Mouse (Mus musculus): Measurements from ENCODE around the gene Rtn2. TPM values are rescaled to one million over a fixed set of nuclear protein-coding genes. Genes with fewer than 3 reads are reported as not detected.

The Rtn2 gene
- total RNA-seq, 2 experiments from 2014 or later: 93.0 to 104 TPM

GRCm38 (mm10) chr7:19316451-19317161 is 34.2 kb downstream of the Rtn2 start:
- no peak for DNase-seq (ENCODE audit: low spot score in 2 of 2)

GRCm38 (mm10) chr7:19318201-19318600 is 35.8 kb downstream of the Rtn2 start:
- DNase-seq (ENCODE audit: low spot score in 2 of 2): no peak

DNA sequence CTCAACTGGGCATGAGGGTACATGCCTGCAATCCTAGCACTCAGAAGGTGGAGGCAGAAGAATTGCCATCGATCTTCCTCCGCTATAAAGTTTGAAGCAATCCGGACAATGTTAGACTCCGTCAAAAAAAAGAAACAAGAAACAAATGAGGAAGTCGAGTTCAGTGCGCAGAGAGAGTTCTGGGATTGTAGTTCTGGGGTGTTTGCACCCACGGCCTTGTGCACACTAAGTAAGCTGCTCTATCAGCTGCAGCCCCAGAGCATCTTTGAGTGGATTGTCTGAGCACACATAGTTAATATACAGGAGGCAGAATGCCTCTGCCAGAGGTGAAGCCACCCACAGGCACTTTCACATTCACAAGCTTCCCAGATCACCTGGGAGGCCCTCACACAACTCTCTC is 36.3 kb downstream of the Rtn2 start:
- DNase-seq (ENCODE audit: low spot score in 2 of 2): no peak

- DNase-seq (ENCODE audit: low spot score in 2 of 2): no peak
Observed at GRCm38 (mm10) chr7:19319458-19319857, 37.0 kb downstream of the Rtn2 start.

DNA sequence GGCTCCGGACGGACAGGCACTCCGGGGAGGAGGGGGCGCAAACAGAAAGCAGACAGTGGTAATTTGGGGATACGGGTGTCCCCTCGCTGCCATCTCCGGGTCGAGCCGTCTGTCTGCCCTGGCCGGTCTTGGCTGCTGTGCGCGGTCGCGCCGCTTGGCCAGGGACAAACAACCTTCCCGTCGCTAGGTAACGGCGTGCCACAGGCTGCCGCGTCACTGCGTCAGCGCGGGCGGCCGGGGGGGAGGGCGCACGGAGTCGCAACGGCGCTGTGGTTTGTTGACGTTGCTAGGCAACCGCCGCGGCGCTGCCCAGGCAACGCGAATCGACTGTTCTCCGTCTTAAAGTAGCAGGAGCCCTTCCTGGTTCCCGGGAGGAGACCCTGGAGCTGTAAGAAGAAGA is 37.5 kb downstream of the Rtn2 start:
- peak; percentile 92 to 96 for DNase-seq (ENCODE audit: low spot score in 2 of 2)

- no peak for DNase-seq (ENCODE audit: low spot score in 2 of 2)
Observed at GRCm38 (mm10) chr7:19320637-19321036, 38.2 kb downstream of the Rtn2 start.

DNA sequence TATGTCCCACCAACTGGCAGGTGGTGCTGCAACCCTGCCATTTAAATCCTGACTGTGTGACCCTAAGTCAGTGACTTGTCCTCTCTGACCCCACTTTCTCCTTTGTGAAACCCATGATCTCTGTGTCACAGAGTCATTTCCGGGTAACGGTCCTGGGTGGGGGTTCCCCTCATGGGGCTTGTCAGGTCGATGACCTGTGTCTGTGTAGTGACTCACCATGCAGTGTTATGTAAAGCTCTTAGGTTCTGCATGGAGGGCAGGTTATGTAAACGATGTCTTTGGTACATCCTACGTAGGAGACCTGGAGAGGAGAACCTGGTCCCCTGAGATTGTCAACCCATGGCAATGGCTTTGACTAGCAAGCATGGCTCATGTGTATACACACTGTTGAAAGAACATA is 39.0 kb downstream of the Rtn2 start:
- no peak for DNase-seq (ENCODE audit: low spot score in 2 of 2)

DNA sequence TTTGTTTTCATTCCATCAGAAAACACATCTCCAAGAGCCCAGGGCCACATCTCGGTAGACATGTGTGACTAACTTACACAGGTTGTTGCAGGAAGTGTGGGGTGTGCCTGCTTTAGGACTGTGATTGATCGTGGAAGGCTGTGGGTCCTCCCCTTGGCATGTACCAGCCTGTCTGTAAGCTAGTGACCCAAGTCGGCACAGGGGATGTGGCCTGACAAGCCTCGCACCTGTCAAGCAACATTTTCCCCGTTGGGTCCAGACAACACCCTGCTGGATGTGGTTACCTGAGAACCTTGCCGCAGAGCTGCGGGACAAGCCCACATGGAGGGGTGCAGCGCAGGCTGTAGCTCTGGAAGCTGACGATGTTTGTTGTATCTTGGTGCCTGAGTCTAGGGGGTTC is 40.1 kb downstream of the Rtn2 start:
- no peak for DNase-seq (ENCODE audit: low spot score in 2 of 2)

DNA sequence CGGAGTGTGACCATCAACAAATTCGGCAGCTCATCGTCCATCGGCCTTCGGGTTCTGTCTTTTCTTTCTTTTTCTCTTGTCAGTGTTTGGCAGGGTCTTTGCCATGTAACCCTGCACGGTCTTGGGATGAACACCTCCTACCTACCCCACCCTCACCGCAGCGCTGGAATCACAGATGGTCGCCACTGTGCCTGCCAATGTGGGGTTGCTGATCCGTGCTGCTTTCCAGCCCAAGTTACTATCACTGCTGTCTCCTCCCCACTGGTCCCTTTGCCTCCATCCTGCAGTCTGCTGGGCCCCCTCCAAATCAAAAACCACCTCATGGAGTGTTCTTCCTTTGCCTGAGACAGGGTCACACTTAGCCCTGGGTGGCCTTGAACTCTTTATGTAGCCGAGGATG is 41.8 kb downstream of the Rtn2 start:
- DNase-seq (ENCODE audit: low spot score in 2 of 2): no peak

DNA sequence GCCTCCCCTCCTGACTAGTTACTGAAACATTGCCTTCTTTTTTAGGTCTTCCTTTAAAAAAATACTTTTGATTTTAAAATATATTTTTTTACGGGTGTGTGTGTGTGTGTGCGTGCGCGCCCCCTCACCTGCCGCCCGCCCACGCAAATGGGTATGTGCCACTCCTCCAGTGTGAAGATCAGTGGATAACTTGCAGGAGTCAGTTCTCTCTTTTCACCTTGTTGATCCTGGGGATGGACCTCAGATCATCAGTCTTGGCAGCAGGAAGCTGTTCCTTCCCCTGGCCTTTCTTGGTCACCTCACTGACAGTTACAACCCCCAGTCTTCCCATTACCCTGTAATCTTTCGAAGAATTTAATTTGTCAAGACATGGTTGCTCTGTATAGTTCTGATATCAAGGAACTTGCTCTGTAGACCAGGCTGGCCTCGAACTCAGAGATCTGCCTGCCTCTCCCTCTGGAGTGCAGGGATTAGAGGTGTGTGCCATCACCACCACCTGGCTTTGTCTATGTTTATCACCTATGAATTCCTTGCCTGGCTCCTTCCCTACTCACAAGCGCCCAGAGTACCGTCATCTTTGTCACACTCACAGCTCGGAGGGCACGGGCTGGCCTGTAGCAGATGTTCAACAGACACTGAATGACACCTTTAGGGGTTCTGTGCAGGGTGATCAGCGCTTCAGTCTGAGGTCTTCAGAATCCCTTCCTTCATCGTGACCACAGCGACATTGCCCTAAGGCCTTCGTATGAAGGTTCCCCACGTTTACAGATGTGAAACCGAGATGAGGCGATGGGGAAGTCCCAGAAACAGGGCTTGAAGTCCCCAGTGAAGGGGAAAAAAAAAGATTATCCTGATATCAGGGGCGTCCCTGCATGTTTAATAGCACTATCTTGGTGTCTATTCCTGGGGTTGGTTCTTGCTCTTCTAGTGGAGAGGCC is 43.1 kb downstream of the Rtn2 start:
- no peak for DNase-seq (ENCODE audit: low spot score in 2 of 2)

DNA sequence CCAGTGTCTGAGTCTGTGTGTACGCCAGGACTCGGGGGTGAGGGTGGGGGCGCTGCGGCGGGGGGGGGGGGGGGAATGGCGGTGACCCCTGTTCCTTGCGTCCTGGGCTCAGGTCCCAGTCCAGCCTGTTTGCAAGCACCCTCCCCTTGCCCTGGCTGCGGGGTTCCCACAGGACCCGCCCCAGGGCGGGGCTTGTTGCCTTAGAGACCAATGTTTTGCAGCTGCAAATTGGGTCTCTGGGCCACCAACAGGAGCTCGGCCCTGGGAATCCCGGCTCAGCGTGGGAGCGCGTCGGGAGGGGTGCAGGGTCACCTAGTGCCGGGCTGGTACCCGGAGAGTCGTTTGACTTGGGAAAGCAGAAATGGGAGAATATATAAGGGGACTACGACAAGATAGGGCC is 43.9 kb downstream of the Rtn2 start:
- peak; percentile 55 to 68 for DNase-seq (ENCODE audit: low spot score in 2 of 2)

DNA sequence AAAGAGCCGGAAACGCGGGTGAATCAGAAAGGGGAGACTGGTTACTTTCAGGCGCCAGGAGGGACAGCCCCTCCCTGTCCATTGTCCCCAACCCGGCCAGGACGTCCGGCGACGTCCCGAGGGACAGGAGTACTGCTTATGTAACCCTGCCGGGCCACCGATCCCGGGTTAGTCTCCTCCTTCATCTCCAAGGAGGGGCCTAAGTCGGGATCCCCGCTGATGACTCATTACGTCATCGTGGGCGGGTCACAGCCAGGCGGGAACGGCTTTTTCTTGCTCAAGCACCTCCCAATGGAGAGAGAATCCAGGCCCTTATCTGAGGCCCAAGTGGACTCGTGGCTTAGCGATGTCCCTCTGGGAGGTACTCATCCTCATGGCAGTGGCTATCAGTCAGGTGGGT is 44.7 kb downstream of the Rtn2 start:
- peak; percentile 63 to 74 for DNase-seq (ENCODE audit: low spot score in 2 of 2)

GRCm38 (mm10) chr7:19327782-19328181 is 45.4 kb downstream of the Rtn2 start:
- no peak for DNase-seq (ENCODE audit: low spot score in 2 of 2)

DNA sequence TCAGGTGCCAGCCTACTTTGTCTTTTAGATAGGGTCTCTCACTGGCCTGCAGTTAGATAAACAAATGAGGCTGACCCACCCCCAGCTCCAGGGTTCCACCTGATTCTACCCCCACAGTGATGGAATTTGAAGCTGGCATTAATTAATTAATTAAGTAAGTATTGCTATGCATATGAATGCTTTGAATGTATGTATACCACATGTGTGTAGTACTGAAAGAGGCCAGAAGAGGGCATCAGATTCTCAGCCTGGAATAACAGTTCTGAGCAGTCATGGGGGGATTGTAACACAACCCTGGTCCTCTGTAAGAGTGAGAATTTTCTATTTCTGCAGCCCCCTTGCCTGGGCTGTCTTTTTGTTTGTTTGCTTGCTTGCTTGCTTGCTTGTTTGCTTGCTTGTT is 46.0 kb downstream of the Rtn2 start:
- no peak for DNase-seq (ENCODE audit: low spot score in 2 of 2)

- DNase-seq (ENCODE audit: low spot score in 2 of 2): no peak
Observed at GRCm38 (mm10) chr7:19331910-19332309, 49.5 kb downstream of the Rtn2 start.

- peak; percentile 76 to 77 for DNase-seq (ENCODE audit: low spot score in 2 of 2)
Observed at GRCm38 (mm10) chr7:19332709-19333352, 50.4 kb downstream of the Rtn2 start.

DNA sequence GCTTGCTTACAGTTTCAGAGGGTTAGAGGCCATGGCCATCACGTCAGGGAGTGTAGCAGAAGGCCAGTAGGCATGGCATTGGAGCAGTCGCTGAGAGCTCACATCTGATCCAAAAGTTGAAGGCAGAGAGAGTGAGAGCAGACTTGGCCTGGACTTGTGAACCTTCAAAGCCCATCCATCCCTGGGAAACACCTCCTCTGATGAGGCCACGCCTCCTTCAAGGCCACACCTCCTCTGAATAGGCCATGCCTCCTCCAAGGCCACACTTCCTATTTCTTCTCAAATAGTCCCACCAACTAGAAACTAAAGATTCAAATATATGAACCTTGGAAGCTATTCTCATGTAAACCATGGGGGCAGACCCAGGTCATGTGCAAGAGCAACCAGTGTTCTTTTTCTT is 53.2 kb downstream of the Rtn2 start:
- DNase-seq (ENCODE audit: low spot score in 2 of 2): no peak

DNA sequence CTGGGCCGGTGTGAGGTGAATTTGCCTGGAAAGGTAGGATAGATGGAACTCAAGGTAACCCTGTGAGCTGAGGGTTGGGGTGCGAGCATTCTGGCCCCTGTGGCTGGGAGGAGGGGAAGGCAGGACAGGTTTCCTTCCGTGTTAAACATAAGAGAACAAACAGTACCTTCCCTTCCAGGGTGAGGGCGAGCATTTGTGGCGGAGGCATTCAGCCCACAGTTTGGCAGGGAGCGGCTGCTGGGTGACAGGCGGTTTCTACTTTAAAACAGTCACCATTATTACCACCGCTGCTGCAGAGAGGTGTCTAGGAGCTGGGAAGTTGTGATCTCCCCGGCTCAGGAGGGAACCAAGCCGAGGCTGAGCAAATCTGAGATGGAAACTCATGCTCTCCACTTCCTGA is 54.7 kb downstream of the Rtn2 start:
- DNase-seq (ENCODE audit: low spot score in 2 of 2): no peak

GRCm38 (mm10) chr7:19338060-19338459 is 55.6 kb downstream of the Rtn2 start:
- DNase-seq (ENCODE audit: low spot score in 2 of 2): no peak

DNA sequence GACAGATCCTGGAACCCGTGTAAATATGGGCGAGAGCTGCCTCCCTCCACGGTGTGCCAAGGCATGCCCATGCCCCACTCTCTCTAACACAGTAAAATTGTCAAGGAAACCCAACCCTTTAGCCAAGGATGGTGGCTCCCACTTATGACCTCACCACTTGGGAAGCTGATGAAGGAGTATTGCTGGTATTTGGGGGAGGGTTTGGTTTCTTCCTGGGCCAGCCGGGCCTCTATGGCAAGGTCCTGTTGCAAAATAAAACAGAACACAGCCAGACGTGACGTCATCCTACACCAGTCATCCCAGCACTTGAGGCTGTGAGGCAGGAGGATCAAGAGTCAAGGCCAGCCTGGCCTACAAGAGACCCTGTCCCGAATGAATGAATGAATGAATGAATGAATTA is 56.2 kb downstream of the Rtn2 start:
- no peak for DNase-seq (ENCODE audit: low spot score in 2 of 2)

DNA sequence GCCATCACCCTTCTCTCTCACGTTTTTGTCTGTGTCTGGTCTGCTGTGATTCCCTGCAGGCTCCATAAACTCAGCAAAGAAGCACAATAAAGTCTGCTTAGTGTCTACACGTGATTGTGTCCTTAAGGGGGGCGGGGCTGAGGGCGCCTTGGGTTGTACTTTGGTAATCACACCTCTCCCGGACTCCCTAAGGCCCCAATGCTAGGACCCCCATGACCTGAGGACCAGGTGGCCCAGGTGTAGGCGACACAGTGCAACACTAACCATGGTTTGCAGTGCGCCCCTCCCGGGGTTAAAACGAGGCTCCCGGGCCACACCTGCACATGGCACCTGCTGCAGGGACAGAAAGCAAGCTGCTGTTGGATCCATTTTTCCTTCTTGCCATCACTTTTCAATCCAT is 58.8 kb downstream of the Rtn2 start:
- no peak for DNase-seq (ENCODE audit: low spot score in 2 of 2)

Data from layer of hippocampus, postnatal 14 days (tissue).